Mouse (Mus musculus) liver, postnatal 0 days (tissue): ENCODE results near the gene B3gnt7. TPM values are rescaled to one million over a fixed set of nuclear protein-coding genes. Genes with fewer than 3 reads are reported as not detected.
A peak's percentile ranks its signal among the peaks of the same experiment; 100 is the strongest.

Experiments
- ATAC-seq: fragments of 200-750 bp; cut with Nextera tagmentation; 2 replicates; pipeline ENCODE4 v1.8.0; 2017; ENCODE audit warnings: mild to moderate bottlenecking, moderate library complexity
- DNase-seq: peaks from one replicate; pipeline ENCODE4 v3.0.0-alpha.2; 2016
- H3K27ac ChIP-seq: fragments of 300-500 bp; sonication (generic); 2 replicates; pipeline ENCODE4 v1.5.1; 2014; ENCODE audit warnings: antibody characterized with exemption, moderate library complexity, mild to moderate bottlenecking, low read depth
- H3K27me3 ChIP-seq: fragments of 300-500 bp; sonication (generic); 2 replicates; pipeline ENCODE4 v1.6.1; 2014; ENCODE audit warnings: low read length, control low read depth, mixed read lengths; ENCODE audit not compliant: insufficient read depth
- H3K36me3 ChIP-seq: fragments of 300-500 bp; sonication (generic); replicated peaks from 2 replicates; pipeline ENCODE4 v1.6.1; 2014; ENCODE audit warnings: mild to moderate bottlenecking, control low read depth, low read length, moderate library complexity, mixed read lengths; ENCODE audit not compliant: insufficient read depth
- H3K4me1 ChIP-seq: fragments of 300-500 bp; sonication (generic); 2 replicates; pipeline ENCODE4 v1.6.1; 2014; ENCODE audit warnings: antibody characterized with exemption, mild to moderate bottlenecking, control low read depth; ENCODE audit not compliant: insufficient read depth
- H3K4me2 ChIP-seq: fragments of 300-500 bp; sonication (generic); 2 replicates; pipeline ENCODE4 v1.6.1; 2014; ENCODE audit warnings: low read depth, mild to moderate bottlenecking, low read length, moderate library complexity, mixed read lengths
- H3K4me3 ChIP-seq: fragments of 300-500 bp; sonication (generic); 2 replicates; pipeline ENCODE4 v1.5.1; 2014; ENCODE audit warnings: low read depth, low read length
- H3K9ac ChIP-seq: fragments of 300-500 bp; sonication (generic); replicated peaks from 2 replicates; pipeline ENCODE4 v1.6.1; 2014; ENCODE audit warnings: mild to moderate bottlenecking, moderate library complexity
- H3K9me3 ChIP-seq: fragments of 300-500 bp; sonication (generic); 2 replicates; pipeline ENCODE4 v1.6.1; 2016; ENCODE audit warnings: mild to moderate bottlenecking, control low read depth, low read length, mixed read lengths
- CTCF ChIP-seq: sonication (generic); IDR thresholded peaks from 2 replicates; pipeline ENCODE4 v1.5.1; 2016; ENCODE audit warnings: antibody characterized with exemption, low read depth
- EP300 ChIP-seq: IDR thresholded peaks from 2 replicates; pipeline ENCODE4 v1.6.1; 2016; ENCODE audit warnings: antibody characterized with exemption, low read depth, mild to moderate bottlenecking
- WGBS: fragments of 180-500 bp; shearing (Covaris S2); extraction: QIAGEN DNeasy Blood & Tissue Kit; methylation state at CpG from one replicate; pipeline ENCODE4 v1.1.7; 2014; ENCODE audit not compliant: insufficient replicate concordance; 5-methylcytosine and 5-hydroxymethylcytosine counted together
- microRNA-seq: library from miRNA; unstranded; fragments of <30 nt; microRNA quantifications from one replicate; pipeline ENCODE4, GENCODE M21; 2016
- polyA plus RNA-seq: library from polyadenylated mRNA; unstranded; fragments of >200 nt; fragmentation: Nextera tagmentation; extraction: Ambion mirVana; gene quantifications from 2 replicates; pipeline ENCODE4 v1.2.1, GENCODE M21; 2015

Gene B3gnt7
- polyA plus RNA-seq, 1 experiment from 2014 or later: 1.0 TPM

GRCm38 (mm10) chr1:86350576-86350975, 47.9 kb downstream of the B3gnt7 start:
- Histone ChIP-seq H3K9me3 (no peaks in the 10 kb centered on the region), H3K36me3 (peaks cover 77% of the 10 kb centered on the region), H3K4me3 (no peak overlapping the region), H3K4me2 (no peak overlapping the region), H3K9ac (no peak overlapping the region), H3K27ac (no peak overlapping the region), H3K27me3 (no peaks in the 10 kb centered on the region), H3K4me1 (no peaks in the 10 kb centered on the region)
- no peak for ATAC-seq
- TF ChIP-seq EP300 (no peak), CTCF (no peak)
- 83% methylated on average over 8 of the region's 8 CpGs for WGBS
- no peak for DNase-seq

- Histone ChIP-seq H3K9me3 (no peaks in the 10 kb centered on the region), H3K4me2 (no peak overlapping the region), H3K4me3 (no peak overlapping the region), H3K9ac (no peak overlapping the region), H3K36me3 (peaks cover 83% of the 10 kb centered on the region), H3K4me1 (peaks cover 6% of the 10 kb centered on the region), H3K27ac (no peak overlapping the region), H3K27me3 (no peaks in the 10 kb centered on the region)
- ATAC-seq (no peak), DNase-seq (no peak)
- TF ChIP-seq CTCF (no peak), EP300 (no peak)
- 72% methylated on average over 2 of the region's 2 CpGs for WGBS
Observed at GRCm38 (mm10) chr1:86354186-86354585, 51.6 kb downstream of the B3gnt7 start.

Small RNAs within 50 kb of the gene (microRNA-seq; reads per million reads assigned to microRNA genes)
- 85.9 reads per million, percentile 42 among the genes with 10 or more reads in this experiment for gene mmu-mir-3535

Other genes with a start within 250 kb of the B3gnt7 start
- gene Psmd1, start 238.4 kb upstream of the B3gnt7 start, polyA plus RNA-seq: 60.0 and 68.1 TPM in 2 replicates
- gene Htr2b, start 190.9 kb upstream of the B3gnt7 start, polyA plus RNA-seq: not detected in 2 replicates
- gene Gm21972, start 169.2 kb upstream of the B3gnt7 start, polyA plus RNA-seq: not detected in 2 replicates
- 4.7 and 5.0 TPM in 2 replicates for gene Armc9, start 148.1 kb upstream of the B3gnt7 start, polyA plus RNA-seq
- 169 and 175 TPM in 2 replicates for gene Ncl, start 56.6 kb downstream of the B3gnt7 start, polyA plus RNA-seq
- gene Nmur1, start 123.4 kb downstream of the B3gnt7 start, polyA plus RNA-seq: not detected in 2 replicates
- not detected in 2 replicates for gene Tex44, start 123.5 kb downstream of the B3gnt7 start, polyA plus RNA-seq
- 750 and 799 TPM in 2 replicates for gene Ptma, start 223.9 kb downstream of the B3gnt7 start, polyA plus RNA-seq